Mouse (Mus musculus) neural tube, embryonic 15.5 days (tissue): Measurements from ENCODE around the gene Tenm2. TPM values are rescaled to one million over a fixed set of nuclear protein-coding genes. Genes with fewer than 3 reads are reported as not detected.
A peak's percentile ranks its signal among the peaks of the same experiment; 100 is the strongest.

ENCODE experiments used
- ATAC-seq: fragments of 200-750 bp; cut with Nextera tagmentation; 2 replicates; pipeline ENCODE4 v1.8.0; 2017; ENCODE audit warnings: mild to moderate bottlenecking, moderate TSS enrichment, moderate library complexity; ENCODE audit not compliant: low FRiP score
- H3K27ac ChIP-seq: fragments of 300-500 bp; sonication (generic); replicated peaks from 2 replicates; pipeline ENCODE4 v1.5.1; 2015; ENCODE audit warnings: mild to moderate bottlenecking, inconsistent platforms
- H3K27me3 ChIP-seq: fragments of 300-500 bp; sonication (generic); replicated peaks from 2 replicates; pipeline ENCODE4 v1.6.1; 2015; ENCODE audit warnings: inconsistent platforms
- H3K36me3 ChIP-seq: fragments of 300-500 bp; sonication (generic); 2 replicates; pipeline ENCODE4 v1.6.1; 2015; ENCODE audit warnings: inconsistent platforms
- H3K4me1 ChIP-seq: fragments of 300-500 bp; sonication (generic); 2 replicates; pipeline ENCODE4 v1.6.1; 2015; ENCODE audit warnings: inconsistent platforms
- H3K4me2 ChIP-seq: fragments of 300-500 bp; sonication (generic); 2 replicates; pipeline ENCODE4 v1.6.1; 2015; ENCODE audit warnings: inconsistent platforms, mild to moderate bottlenecking, moderate library complexity
- H3K4me3 ChIP-seq: fragments of 300-500 bp; sonication (generic); replicated peaks from 2 replicates; pipeline ENCODE4 v1.5.1; 2015; ENCODE audit warnings: mild to moderate bottlenecking, inconsistent platforms
- H3K9ac ChIP-seq: fragments of 300-500 bp; sonication (generic); replicated peaks from 2 replicates; pipeline ENCODE4 v1.6.1; 2015; ENCODE audit warnings: mild to moderate bottlenecking, inconsistent platforms
- H3K9me3 ChIP-seq: fragments of 300-500 bp; sonication (generic); replicated peaks from 2 replicates; pipeline ENCODE4 v1.6.1; 2016; ENCODE audit warnings: inconsistent platforms
- WGBS: fragments of 180-500 bp; shearing (Covaris S2); methylation state at CpG from one replicate; pipeline ENCODE4 v1.1.7; 2015; ENCODE audit warnings: mixed read lengths; 5-methylcytosine and 5-hydroxymethylcytosine counted together
- polyA plus RNA-seq: library from polyadenylated mRNA; unstranded; fragments of >200 nt; fragmentation: Nextera tagmentation; extraction: Ambion mirVana; gene quantifications from 2 replicates; pipeline ENCODE4 v1.2.1, GENCODE M21; 2015

The Tenm2 gene
- polyA plus RNA-seq, 1 experiment from 2014 or later: 34.7 TPM

GRCm38 (mm10) chr11:36686253-36686652 is 549.5 kb downstream of the Tenm2 start:
- no peaks in the 10 kb centered on the region for H3K27me3 ChIP-seq
- H3K36me3 ChIP-seq: no peaks in the 10 kb centered on the region
- H3K4me3 ChIP-seq: no peak overlapping the region
- ATAC-seq: no peak
- no peak overlapping the region for H3K27ac ChIP-seq
- H3K4me1 ChIP-seq: no peaks in the 10 kb centered on the region
- no peak overlapping the region for H3K4me2 ChIP-seq
- H3K9ac ChIP-seq: no peak overlapping the region
- H3K9me3 ChIP-seq: no peaks in the 10 kb centered on the region
- 90% methylated on average over 6 of the region's 6 CpGs for WGBS

GRCm38 (mm10) chr11:36679361-36679760 is 556.4 kb downstream of the Tenm2 start:
- H3K4me1 ChIP-seq: peaks cover 22% of the 10 kb centered on the region
- 82% methylated on average over 2 of the region's 2 CpGs for WGBS
- no peak overlapping the region for H3K9ac ChIP-seq
- peak overlapping the region; percentile 89 for H3K27ac ChIP-seq
- no peaks in the 10 kb centered on the region for H3K36me3 ChIP-seq
- H3K27me3 ChIP-seq: no peaks in the 10 kb centered on the region
- H3K4me2 ChIP-seq: peak overlapping the region; percentile 60; the same call in 1 of the 2 replicates
- no peak for ATAC-seq
- no peak overlapping the region for H3K4me3 ChIP-seq
- H3K9me3 ChIP-seq: no peaks in the 10 kb centered on the region

DNA sequence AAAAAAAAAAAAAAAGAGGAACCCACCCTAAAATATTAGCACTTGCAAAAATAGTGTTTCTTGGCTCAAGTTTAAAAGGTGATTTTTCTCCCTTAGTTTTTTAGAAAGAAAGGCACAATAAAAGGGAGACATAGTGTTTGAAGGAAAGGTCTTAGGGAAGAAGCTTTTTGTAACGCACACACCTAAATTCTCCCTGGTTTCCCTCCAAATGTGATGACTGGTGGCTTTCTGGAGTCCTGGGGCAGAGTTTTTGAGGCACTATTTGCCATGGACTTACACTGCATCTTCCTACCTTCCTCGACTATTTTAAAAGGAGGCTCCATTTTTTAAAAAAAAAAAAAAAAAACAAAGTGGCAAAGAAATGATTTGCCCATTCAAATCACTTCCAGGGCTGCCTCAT is 557.2 kb downstream of the Tenm2 start:
- peaks cover 26% of the 10 kb centered on the region for H3K4me1 ChIP-seq
- H3K4me3 ChIP-seq: peak overlapping the region; percentile 50
- no peak for ATAC-seq
- H3K4me2 ChIP-seq: peak overlapping the region; percentile 60
- H3K27me3 ChIP-seq: no peaks in the 10 kb centered on the region
- H3K36me3 ChIP-seq: no peaks in the 10 kb centered on the region
- WGBS: 16% methylated on average over 2 of the region's 2 CpGs
- no peaks in the 10 kb centered on the region for H3K9me3 ChIP-seq
- H3K27ac ChIP-seq: peak overlapping the region; percentile 89
- no peak overlapping the region; the same call in 1 of the 2 replicates for H3K9ac ChIP-seq

GRCm38 (mm10) chr11:36678057-36678396 is 557.7 kb downstream of the Tenm2 start:
- no peak overlapping the region; the same call in none of the 2 replicates for H3K9ac ChIP-seq
- H3K4me2 ChIP-seq: peak overlapping the region; percentile 60
- no peaks in the 10 kb centered on the region for H3K36me3 ChIP-seq
- peak overlapping the region; percentile 50 for H3K4me3 ChIP-seq
- no peaks in the 10 kb centered on the region for H3K27me3 ChIP-seq
- 9% methylated on average over 10 of the region's 10 CpGs for WGBS
- no peaks in the 10 kb centered on the region for H3K9me3 ChIP-seq
- peak overlapping the region; percentile 89 for H3K27ac ChIP-seq
- H3K4me1 ChIP-seq: peaks cover 29% of the 10 kb centered on the region
- ATAC-seq: peak; percentile 73

DNA sequence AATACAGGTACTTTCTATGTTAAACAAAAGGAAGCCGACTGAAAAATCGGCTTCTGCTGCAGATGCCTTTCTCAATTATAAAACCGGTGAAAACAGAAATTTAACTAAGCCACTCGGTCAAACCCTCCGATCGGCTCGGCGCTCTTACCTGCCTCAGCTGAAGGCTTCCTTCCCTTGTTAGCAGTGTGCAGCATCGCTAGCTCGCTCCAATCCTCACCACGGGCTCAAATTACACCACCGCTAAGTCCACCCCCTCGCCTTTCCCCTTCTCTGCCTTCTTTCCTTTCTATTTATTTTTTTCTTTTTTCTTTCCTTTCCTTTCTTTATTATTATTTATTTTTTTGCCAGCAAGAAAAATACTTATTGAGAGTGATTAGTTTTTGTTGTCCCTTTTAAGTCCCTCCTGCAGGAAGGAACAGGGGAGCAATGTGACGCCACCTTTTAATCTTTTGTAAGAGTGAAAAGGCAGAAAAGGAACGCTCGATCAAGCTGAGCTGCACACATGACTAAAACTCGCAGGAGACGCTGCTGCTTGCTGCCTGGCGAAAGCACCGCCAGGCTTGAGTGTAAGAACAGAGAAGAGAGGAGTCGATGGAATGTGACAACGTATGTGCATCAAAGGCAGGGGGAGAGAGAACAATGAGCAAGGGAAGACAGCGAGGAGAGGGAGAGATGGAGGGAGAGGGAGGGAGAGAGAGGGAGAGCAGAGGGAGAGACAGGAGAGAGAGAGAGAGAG is 558.3 kb downstream of the Tenm2 start:
- H3K4me2 ChIP-seq: peak overlapping the region; percentile 60
- peak overlapping the region; percentile 51 for H3K9ac ChIP-seq
- peak overlapping the region; percentile 50 for H3K4me3 ChIP-seq
- ATAC-seq: peak; percentile 93
- H3K4me1 ChIP-seq: peaks cover 29% of the 10 kb centered on the region
- H3K27ac ChIP-seq: peak overlapping the region; percentile 89
- WGBS: under 1% methylated on average over 23 of the region's 23 CpGs
- H3K36me3 ChIP-seq: no peaks in the 10 kb centered on the region
- H3K27me3 ChIP-seq: no peaks in the 10 kb centered on the region
- H3K9me3 ChIP-seq: no peaks in the 10 kb centered on the region

GRCm38 (mm10) chr11:36676446-36677284 is 559.1 kb downstream of the Tenm2 start:
- Histone ChIP-seq H3K4me1 (peaks cover 29% of the 10 kb centered on the region), H3K27me3 (no peaks in the 10 kb centered on the region), H3K36me3 (no peaks in the 10 kb centered on the region), H3K27ac (peak overlapping the region; percentile 89), H3K4me2 (peak overlapping the region; percentile 60), H3K4me3 (peak overlapping the region; percentile 50), H3K9me3 (no peaks in the 10 kb centered on the region), H3K9ac (peak overlapping the region; percentile 51)
- no peak for ATAC-seq
- WGBS: 30% methylated on average over 16 of the region's 16 CpGs

- H3K27ac ChIP-seq: 0 out of 2 replicates have a peak overlapping the region, but pooled peaks have one; percentile 89
- no peaks in the 10 kb centered on the region for H3K36me3 ChIP-seq
- peaks cover 29% of the 10 kb centered on the region for H3K4me1 ChIP-seq
- 86% methylated on average over 4 of the region's 4 CpGs for WGBS
- H3K4me3 ChIP-seq: peak overlapping the region; percentile 50; the same call in 1 of the 2 replicates
- H3K4me2 ChIP-seq: peak overlapping the region; percentile 60
- H3K9me3 ChIP-seq: no peaks in the 10 kb centered on the region
- H3K9ac ChIP-seq: no peak overlapping the region
- no peaks in the 10 kb centered on the region for H3K27me3 ChIP-seq
- no peak for ATAC-seq
Measured at GRCm38 (mm10) chr11:36674902-36675422, 560.8 kb downstream of the Tenm2 start.

DNA sequence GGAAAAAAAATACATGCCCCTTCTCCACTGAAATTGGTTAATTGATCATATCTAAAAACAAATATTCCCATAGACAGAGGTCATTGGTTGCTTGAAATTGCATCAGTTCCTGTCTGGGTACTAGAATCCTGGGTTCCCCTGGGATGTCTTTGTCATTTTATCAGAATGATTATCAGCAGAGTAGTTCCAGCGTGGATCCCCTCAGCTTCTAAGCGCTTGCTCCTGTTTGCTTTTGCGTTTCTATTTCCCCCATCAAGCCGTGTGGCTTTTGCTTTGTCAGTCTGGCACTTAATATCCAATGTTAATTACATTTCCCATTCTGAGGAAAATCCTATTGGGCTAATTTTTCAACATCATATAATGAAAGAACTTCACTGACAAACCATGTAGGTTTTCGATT is 561.6 kb downstream of the Tenm2 start:
- Histone ChIP-seq H3K9ac (no peak overlapping the region), H3K27me3 (no peaks in the 10 kb centered on the region), H3K4me3 (no peak overlapping the region), H3K9me3 (no peaks in the 10 kb centered on the region), H3K4me1 (peaks cover 25% of the 10 kb centered on the region), H3K36me3 (no peaks in the 10 kb centered on the region), H3K27ac (no peak overlapping the region), H3K4me2 (peak overlapping the region; percentile 20)
- WGBS: 41% methylated on average over 5 of the region's 5 CpGs
- ATAC-seq: no peak

GRCm38 (mm10) chr11:36671196-36671595 is 564.6 kb downstream of the Tenm2 start:
- Histone ChIP-seq H3K4me2 (no peak overlapping the region), H3K4me1 (peaks cover 18% of the 10 kb centered on the region), H3K27me3 (no peaks in the 10 kb centered on the region), H3K4me3 (no peak overlapping the region), H3K9ac (no peak overlapping the region), H3K9me3 (no peaks in the 10 kb centered on the region), H3K36me3 (no peaks in the 10 kb centered on the region), H3K27ac (no peak overlapping the region)
- no peak for ATAC-seq
- WGBS: 75% methylated on average over 9 of the region's 9 CpGs

GRCm38 (mm10) chr11:36664026-36664425 is 571.7 kb downstream of the Tenm2 start:
- WGBS: 62% methylated on average over 1 of the region's 1 CpGs
- Histone ChIP-seq H3K27me3 (no peaks in the 10 kb centered on the region), H3K27ac (no peak overlapping the region)

DNA sequence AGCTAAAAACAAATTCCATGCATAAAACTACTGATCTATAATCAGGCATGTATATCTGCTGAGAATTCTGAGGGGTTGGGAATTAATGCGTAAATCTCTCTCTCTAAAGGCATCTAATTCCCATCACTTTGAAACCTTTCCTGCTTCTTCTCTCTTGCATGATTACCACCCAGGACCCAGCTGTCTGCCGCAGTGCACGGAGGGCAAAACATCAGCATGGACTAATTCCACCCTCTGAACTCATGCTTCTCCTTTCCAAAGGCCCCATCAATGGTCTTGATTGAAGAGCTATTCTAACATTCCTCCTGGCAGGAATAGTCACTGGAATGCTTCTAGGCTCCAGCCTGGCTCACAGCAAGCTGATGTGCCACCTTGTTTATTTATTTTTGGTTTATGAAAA is 572.2 kb downstream of the Tenm2 start:
- Histone ChIP-seq H3K4me2 (no peak overlapping the region), H3K4me1 (0 out of 2 replicates have a peak, but pooled peaks cover 5% of the 10 kb centered on the region), H3K9me3 (no peaks in the 10 kb centered on the region), H3K27ac (no peak overlapping the region), H3K4me3 (no peak overlapping the region), H3K27me3 (no peaks in the 10 kb centered on the region), H3K9ac (no peak overlapping the region), H3K36me3 (no peaks in the 10 kb centered on the region)
- ATAC-seq: no peak
- WGBS: 52% methylated on average over 3 of the region's 3 CpGs

More at GRCm38 (mm10) chr11:36664026-36664425, 571.7 kb downstream of the Tenm2 start:
- Histone ChIP-seq H3K36me3 (no peaks in the 10 kb centered on the region), H3K4me1 (0 out of 2 replicates have a peak, but pooled peaks cover 5% of the 10 kb centered on the region), H3K9ac (no peak overlapping the region), H3K4me2 (no peak overlapping the region), H3K4me3 (no peak overlapping the region), H3K9me3 (no peaks in the 10 kb centered on the region)
- no peak for ATAC-seq
